Mouse (Mus musculus): ENCODE data around the gene Gfy.

DNA sequence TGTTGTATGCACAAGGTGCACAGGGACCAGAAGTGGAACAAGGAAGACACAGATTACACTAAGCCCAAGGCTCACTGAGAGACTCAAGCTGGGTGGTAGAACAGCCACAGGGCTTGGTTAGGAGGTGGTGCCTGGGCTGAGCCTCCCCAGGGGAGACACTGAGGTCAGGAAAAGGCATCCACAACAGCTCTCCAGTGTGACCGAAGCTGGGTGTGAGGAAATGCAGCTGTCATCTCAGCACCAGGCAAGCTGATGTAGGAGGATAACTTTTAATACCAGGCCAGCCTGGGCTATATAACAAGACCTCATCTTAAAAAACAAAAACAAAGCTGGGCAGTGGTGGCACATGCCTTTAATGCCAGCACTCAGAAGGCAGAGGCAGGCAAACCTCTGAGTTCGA, 11.8 kb upstream of the Gfy start:
- TF ChIP-seq CTCF (IDR thresholded peaks at IDR 0.05; ENCODE audit: borderline replicate concordance, insufficient read depth, low read length): no peak
- no peak for TF ChIP-seq POLR2A (IDR thresholded peaks at IDR 0.05; ENCODE audit: low read depth, low read length)
